Mouse (Mus musculus) neural tube, embryonic 13.5 days (tissue): ENCODE data around the gene Gm26741. TPM values are rescaled to one million over a fixed set of nuclear protein-coding genes. Genes with fewer than 3 reads are reported as not detected.
A peak's percentile ranks its signal among the peaks of the same experiment; 100 is the strongest.

Experiments used
- ATAC-seq: fragments of 200-750 bp; cut with Nextera tagmentation; 2 replicates; pipeline ENCODE4 v1.8.0; 2017; ENCODE audit warnings: low read depth, mild to moderate bottlenecking, moderate TSS enrichment, moderate library complexity
- H3K27ac ChIP-seq: fragments of 300-500 bp; sonication (generic); replicated peaks from 2 replicates; pipeline ENCODE4 v1.5.1; 2015; ENCODE audit warnings: moderate library complexity, mild to moderate bottlenecking, inconsistent platforms
- H3K27me3 ChIP-seq: fragments of 300-500 bp; sonication (generic); 2 replicates; pipeline ENCODE4 v1.6.1; 2015; ENCODE audit warnings: mild to moderate bottlenecking, inconsistent platforms
- H3K36me3 ChIP-seq: fragments of 300-500 bp; sonication (generic); 2 replicates; pipeline ENCODE4 v1.6.1; 2015; ENCODE audit warnings: mild to moderate bottlenecking, inconsistent platforms
- H3K4me1 ChIP-seq: fragments of 300-500 bp; sonication (generic); replicated peaks from 2 replicates; pipeline ENCODE4 v1.6.1; 2015; ENCODE audit warnings: inconsistent platforms
- H3K4me2 ChIP-seq: fragments of 300-500 bp; sonication (generic); 2 replicates; pipeline ENCODE4 v1.6.1; 2015; ENCODE audit warnings: inconsistent platforms, mild to moderate bottlenecking, moderate library complexity
- H3K4me3 ChIP-seq: fragments of 300-500 bp; sonication (generic); 2 replicates; pipeline ENCODE4 v1.5.1; 2015; ENCODE audit warnings: mild to moderate bottlenecking, inconsistent platforms
- H3K9ac ChIP-seq: fragments of 300-500 bp; sonication (generic); 2 replicates; pipeline ENCODE4 v1.6.1; 2015; ENCODE audit warnings: moderate library complexity, mild to moderate bottlenecking, inconsistent platforms
- H3K9me3 ChIP-seq: fragments of 300-500 bp; sonication (generic); 2 replicates; pipeline ENCODE4 v1.6.1; 2016; ENCODE audit warnings: inconsistent platforms
- WGBS: fragments of 180-500 bp; shearing (Covaris S2); methylation state at CpG from one replicate; pipeline ENCODE4 v1.1.7; 2015; 5-methylcytosine and 5-hydroxymethylcytosine counted together
- polyA plus RNA-seq: library from polyadenylated mRNA; unstranded; fragments of >200 nt; fragmentation: Nextera tagmentation; extraction: Ambion mirVana; gene quantifications from 2 replicates; pipeline ENCODE4 v1.2.1, GENCODE M21; 2015

Gm26741 gene
- polyA plus RNA-seq, 1 experiment from 2014 or later, result not detected

DNA sequence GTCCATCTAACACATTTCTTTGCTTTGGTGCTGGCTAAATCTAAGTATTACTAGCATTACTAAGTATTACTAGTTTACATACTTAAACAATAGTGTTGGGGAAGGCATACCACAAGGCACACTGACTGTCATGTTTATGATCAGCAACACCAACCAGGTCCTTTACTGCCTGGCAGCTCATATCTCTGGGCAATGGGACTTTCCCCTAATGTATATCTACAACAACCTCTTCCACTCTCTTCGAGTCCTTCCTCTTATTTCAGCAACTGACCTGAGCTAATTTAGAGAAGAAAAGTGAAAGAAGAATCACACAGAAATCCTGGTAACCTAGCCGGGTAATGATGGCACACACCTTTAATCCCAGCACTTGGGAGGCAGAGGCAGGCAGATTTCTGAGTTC is 17.9 kb downstream of the Gm26741 start:
- no peaks in the 10 kb centered on the region for H3K27me3 ChIP-seq
- no peak overlapping the region for H3K4me3 ChIP-seq
- H3K4me2 ChIP-seq, result no peak overlapping the region
- H3K36me3 ChIP-seq, result no peaks in the 10 kb centered on the region
- WGBS, result 93% methylated on average over 2 of the region's 2 CpGs
- no peak overlapping the region for H3K9ac ChIP-seq
- peaks cover 41% of the 10 kb centered on the region for H3K4me1 ChIP-seq
- ATAC-seq, result no peak
- no peak overlapping the region for H3K27ac ChIP-seq
- H3K9me3 ChIP-seq, result no peaks in the 10 kb centered on the region

DNA sequence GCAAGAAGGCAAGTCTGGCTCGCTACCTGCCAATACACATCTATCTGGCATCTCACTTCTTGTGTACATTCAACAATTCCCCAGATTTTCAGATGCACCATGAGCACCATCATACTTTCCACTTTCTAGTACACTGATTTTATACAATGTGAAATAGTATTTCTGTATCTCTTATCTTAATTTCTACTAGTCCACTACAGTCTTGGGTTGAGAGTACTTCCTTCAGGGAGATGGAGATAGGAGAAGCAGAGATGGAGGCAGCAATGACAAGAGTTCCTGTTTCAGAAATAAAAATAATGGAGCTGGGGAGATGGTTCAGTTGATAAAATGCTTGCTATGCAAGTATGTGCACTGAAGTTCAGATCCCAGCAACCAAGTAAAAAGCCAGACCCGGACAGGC is 19.2 kb downstream of the Gm26741 start:
- Histone ChIP-seq H3K27ac (no peak overlapping the region), H3K9me3 (no peaks in the 10 kb centered on the region), H3K9ac (no peak overlapping the region), H3K4me3 (no peak overlapping the region), H3K27me3 (no peaks in the 10 kb centered on the region), H3K36me3 (no peaks in the 10 kb centered on the region), H3K4me1 (peaks cover 45% of the 10 kb centered on the region), H3K4me2 (no peak overlapping the region)
- WGBS, result 93% methylated on average over 2 of the region's 2 CpGs
- no peak for ATAC-seq

DNA sequence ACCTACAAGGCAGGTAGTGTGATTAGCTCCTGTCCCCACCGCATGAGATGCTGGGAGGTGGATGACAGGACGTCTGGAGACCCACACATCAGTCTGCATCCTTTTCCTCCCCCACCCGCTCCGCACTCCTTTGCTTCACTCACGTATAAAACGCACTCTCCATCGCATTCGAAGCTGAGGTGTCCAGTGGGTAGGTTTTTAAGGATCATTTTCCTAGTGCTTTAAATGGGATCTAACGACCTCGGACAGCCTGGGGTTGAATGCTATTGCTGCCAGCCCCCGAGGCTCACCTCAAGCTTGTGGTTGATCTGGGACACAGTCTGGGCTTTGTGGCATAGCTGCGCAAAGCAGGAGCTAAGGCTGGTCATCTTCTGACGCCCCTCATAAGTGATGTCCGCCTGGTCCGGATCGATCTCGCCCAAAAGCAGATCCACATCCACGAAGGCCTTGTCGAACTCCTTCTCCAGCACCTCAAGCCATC is 22.8 kb downstream of the Gm26741 start:
- 0% methylated on average over 19 of the region's 19 CpGs for WGBS
- peak overlapping the region; percentile 98 for H3K27ac ChIP-seq
- peak; percentile 69 for ATAC-seq
- no peaks in the 10 kb centered on the region for H3K9me3 ChIP-seq
- no peaks in the 10 kb centered on the region for H3K36me3 ChIP-seq
- H3K4me3 ChIP-seq, result peak overlapping the region; percentile 87
- peak overlapping the region; percentile 77 for H3K4me2 ChIP-seq
- peak overlapping the region; percentile 91 for H3K9ac ChIP-seq
- H3K27me3 ChIP-seq, result no peaks in the 10 kb centered on the region
- peaks cover 53% of the 10 kb centered on the region for H3K4me1 ChIP-seq

DNA sequence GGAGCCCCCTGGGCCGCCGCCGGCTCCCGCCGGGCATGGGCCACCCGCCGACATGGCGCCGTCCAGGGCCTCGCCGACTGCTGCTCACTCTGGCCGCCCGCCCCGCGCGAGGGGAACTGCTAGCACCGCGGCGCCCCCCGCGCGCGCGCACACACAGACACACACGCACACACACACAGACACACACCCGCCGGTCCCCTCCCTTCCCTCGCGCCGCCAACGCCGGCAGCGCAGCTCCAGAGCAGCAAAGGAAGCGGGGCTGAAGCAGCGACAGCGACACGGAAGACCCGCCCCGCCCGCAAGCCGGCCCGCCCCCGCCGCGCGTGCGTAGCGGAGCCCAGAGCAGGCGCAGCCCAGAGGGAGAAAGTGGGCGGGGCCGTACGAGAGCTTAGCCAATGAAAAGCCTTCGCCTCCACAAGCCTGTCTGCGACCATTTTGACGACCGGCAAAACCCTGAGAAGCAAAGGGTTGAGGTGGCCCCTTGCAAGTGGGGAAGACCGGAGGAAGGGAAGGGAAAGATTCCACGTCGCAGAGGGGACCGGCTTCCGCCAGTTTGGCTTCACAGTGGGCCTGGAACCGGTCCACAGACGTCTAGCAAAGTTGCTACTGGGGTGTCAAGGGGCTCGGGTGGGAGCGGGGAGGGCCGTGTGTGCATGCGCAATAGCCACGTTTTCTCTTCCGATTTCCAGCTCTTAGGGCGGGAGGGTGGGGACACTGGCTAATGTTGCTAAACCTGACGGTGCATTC is 23.5 kb downstream of the Gm26741 start, which contains the start of gene Gopc:
Gopc (minus strand) TSS at position 280 of the 747 bp plus-strand sequence.
- peak within 1 kb of the TSS; percentile 87 for H3K4me3 ChIP-seq
- no peaks in the 10 kb centered on the region for H3K9me3 ChIP-seq
- no peaks in the 10 kb centered on the region for H3K36me3 ChIP-seq
- no peaks in the 10 kb centered on the region for H3K27me3 ChIP-seq
- ATAC-seq, result peak; percentile 98
- H3K4me2 ChIP-seq, result peak within 1 kb of the TSS; percentile 77
- peak within 1 kb of the TSS; percentile 91 for H3K9ac ChIP-seq
- peak within 1 kb of the TSS; percentile 98 for H3K27ac ChIP-seq
- WGBS, result under 1% methylated on average over 52 of the region's 71 CpGs
- peaks cover 51% of the 10 kb centered on the region for H3K4me1 ChIP-seq

DNA sequence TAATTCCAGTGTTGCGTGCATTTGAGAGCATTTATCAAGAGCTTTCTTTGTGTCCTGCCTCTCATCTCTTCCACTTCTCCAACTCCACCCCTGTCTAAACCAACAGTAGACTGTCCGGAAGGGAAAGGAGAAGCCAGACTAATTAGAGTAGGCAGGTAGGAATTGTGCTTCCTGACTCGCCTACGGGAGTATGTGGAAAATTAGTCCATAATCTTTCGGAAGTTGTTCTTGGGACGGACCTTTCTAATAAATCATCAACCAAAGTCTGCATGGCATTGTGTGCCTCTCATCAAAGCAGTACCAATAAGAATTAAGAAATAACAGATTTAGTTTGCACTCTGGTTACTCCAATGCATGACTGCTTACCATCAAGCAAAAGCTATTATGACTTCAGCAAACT is 24.5 kb downstream of the Gm26741 start:
- no peaks in the 10 kb centered on the region for H3K27me3 ChIP-seq
- no peak for ATAC-seq
- peak overlapping the region; percentile 87 for H3K4me3 ChIP-seq
- H3K36me3 ChIP-seq, result no peaks in the 10 kb centered on the region
- peaks cover 41% of the 10 kb centered on the region for H3K4me1 ChIP-seq
- H3K27ac ChIP-seq, result peak overlapping the region; percentile 98
- H3K9ac ChIP-seq, result peak overlapping the region; percentile 91
- WGBS, result 85% methylated on average over 6 of the region's 6 CpGs
- H3K4me2 ChIP-seq, result peak overlapping the region; percentile 63
- no peaks in the 10 kb centered on the region for H3K9me3 ChIP-seq

DNA sequence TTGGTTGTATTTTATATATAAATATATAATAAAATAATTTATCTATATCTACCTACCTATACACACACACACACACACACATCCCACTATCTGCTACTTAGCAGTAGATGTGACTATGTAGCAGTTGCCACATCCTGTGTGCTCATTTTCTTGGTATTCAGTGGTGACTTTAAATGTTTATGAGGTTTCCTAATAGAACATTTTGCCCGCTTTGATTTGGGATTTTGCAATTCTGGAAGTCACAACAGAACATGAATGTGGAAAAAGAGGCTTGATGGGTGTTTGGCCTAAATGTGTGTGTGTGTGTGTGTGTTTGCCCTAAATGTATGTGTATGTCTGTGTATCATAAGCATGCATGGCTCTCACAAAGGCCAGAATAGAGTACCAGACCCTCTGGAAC is 25.0 kb downstream of the Gm26741 start:
- no peaks in the 10 kb centered on the region for H3K27me3 ChIP-seq
- H3K4me1 ChIP-seq, result peaks cover 36% of the 10 kb centered on the region
- no peak overlapping the region for H3K27ac ChIP-seq
- H3K9ac ChIP-seq, result no peak overlapping the region
- no peaks in the 10 kb centered on the region for H3K9me3 ChIP-seq
- no peaks in the 10 kb centered on the region for H3K36me3 ChIP-seq
- 98% methylated on average over 1 of the region's 1 CpGs for WGBS
- no peak overlapping the region for H3K4me3 ChIP-seq
- no peak overlapping the region for H3K4me2 ChIP-seq
- no peak for ATAC-seq

DNA sequence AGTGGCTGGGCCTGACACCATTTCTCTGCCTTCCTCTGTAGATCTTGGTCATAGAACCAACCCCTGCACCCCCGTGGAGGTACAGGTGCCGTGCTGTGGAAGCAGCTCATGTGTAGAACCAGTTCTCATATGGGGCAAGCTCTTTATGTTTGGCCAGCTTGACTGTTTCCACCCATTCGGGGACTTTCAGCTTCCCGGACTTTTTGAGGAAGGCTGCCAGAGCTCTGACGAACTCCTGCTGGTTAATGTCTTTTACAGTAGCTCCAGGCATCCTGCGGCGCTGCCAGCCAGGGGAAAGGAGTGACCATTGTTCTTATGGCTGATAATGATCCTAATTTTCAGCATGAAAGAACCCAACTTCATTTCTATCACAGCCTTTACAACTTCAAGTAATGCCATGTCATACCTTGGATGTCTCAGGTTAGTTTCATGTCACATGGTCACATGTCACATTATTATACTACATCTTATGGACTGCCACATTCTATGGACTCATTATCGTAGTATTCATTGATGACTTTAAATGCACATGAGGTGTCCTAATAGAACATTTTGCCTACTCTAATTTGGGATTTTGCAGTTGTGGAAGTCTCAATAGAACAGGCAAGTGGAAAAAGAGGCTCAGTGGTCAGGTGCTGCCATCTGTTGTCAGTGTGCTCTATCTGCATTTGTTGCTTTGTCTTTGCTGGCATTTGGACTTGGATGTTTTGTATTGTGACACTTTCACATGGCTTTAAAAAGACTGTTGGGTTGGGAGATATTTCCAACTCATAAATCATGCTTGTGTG is 26.4 kb downstream of the Gm26741 start:
- no peaks in the 10 kb centered on the region for H3K27me3 ChIP-seq
- WGBS, result 31% methylated on average over 8 of the region's 8 CpGs
- ATAC-seq, result no peak
- no peak overlapping the region for H3K4me2 ChIP-seq
- no peak overlapping the region for H3K4me3 ChIP-seq
- H3K9me3 ChIP-seq, result no peaks in the 10 kb centered on the region
- peaks cover 23% of the 10 kb centered on the region for H3K4me1 ChIP-seq
- no peaks in the 10 kb centered on the region for H3K36me3 ChIP-seq
- no peak overlapping the region for H3K9ac ChIP-seq
- H3K27ac ChIP-seq, result no peak overlapping the region

DNA sequence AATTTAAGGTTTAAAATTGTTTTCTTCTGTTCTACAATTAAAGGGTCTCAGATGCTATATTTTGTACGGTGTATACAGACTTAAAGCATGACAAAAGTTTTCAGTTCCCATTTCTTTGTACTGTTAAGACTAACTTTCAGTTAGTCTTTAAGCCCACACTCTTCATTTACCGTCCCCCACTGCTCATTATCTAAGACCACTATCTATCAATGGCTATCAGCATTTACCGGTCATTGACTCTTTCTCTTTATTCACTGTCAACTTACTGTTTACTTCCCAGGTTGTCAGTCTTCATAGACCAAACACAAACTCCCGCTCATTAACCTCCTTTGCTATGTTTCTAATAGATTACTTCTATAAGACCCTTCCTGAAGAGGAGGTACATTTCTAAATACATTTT is 28.6 kb downstream of the Gm26741 start:
- Histone ChIP-seq H3K36me3 (no peaks in the 10 kb centered on the region), H3K9me3 (no peaks in the 10 kb centered on the region), H3K27me3 (no peaks in the 10 kb centered on the region), H3K4me1 (peaks cover 15% of the 10 kb centered on the region), H3K27ac (no peak overlapping the region), H3K4me3 (no peak overlapping the region), H3K4me2 (no peak overlapping the region), H3K9ac (no peak overlapping the region)
- WGBS, result 79% methylated on average over 4 of the region's 4 CpGs
- ATAC-seq, result no peak

DNA sequence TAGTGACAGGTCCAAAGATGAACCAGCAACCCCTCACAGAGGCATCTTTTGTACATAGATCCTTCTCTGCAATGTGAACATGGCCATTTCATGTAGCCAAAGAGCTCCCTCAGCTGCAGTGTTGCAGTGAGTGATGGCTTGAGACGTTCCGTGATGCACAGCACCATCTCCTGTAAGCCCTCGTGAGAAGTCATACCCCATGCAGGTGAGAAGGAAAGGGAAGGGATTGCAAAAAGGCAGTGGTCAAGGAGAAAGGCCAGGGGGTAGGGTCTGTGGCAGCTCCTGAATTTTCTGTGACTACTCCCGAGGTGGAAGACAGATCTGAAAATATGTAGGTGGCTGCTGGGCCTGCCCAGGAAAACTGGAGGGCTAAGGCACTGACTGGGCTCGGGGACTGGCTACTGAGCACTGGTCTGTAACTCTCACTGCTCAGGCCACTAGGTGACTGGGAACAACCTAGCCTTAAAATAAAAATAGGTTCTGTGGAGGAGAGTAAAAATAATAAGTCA is 30.4 kb downstream of the Gm26741 start, which contains the start of gene Nepn:
Nepn (plus strand) TSS at position 51 of the 509 bp plus-strand sequence.
- peaks cover 7% of the 10 kb centered on the region for H3K4me1 ChIP-seq
- H3K9ac ChIP-seq, result no peak within 1 kb of the TSS
- H3K27me3 ChIP-seq, result no peaks in the 10 kb centered on the region
- H3K27ac ChIP-seq, result no peak within 1 kb of the TSS
- no peak for ATAC-seq
- H3K36me3 ChIP-seq, result no peaks in the 10 kb centered on the region
- no peak within 1 kb of the TSS for H3K4me3 ChIP-seq
- H3K4me2 ChIP-seq, result no peak within 1 kb of the TSS
- 82% methylated on average over 5 of the region's 5 CpGs for WGBS
- no peaks in the 10 kb centered on the region for H3K9me3 ChIP-seq

DNA sequence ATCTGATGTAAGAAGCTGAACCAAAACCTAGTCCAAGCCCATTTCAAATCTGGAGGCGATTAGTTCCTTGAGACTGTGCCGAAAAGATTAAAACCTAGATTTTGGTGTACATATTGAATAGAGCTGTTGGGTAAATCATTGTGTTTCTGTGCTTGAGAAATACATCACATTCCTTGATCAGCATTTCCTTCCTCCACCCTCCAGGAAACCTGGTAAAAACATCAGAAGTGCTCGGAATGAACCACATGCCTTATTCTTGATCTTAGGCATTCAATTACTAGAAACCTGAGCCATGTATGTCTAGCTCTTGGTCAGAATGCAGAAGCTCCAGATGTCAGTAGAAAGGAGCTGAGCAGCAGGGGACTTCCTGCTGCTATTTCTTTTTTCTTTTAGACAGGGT is 30.9 kb downstream of the Gm26741 start:
- Histone ChIP-seq H3K36me3 (no peaks in the 10 kb centered on the region), H3K27ac (no peak overlapping the region), H3K4me1 (peaks cover 7% of the 10 kb centered on the region), H3K4me2 (no peak overlapping the region), H3K27me3 (no peaks in the 10 kb centered on the region), H3K4me3 (no peak overlapping the region), H3K9me3 (no peaks in the 10 kb centered on the region), H3K9ac (no peak overlapping the region)
- no peak for ATAC-seq
- 72% methylated on average over 3 of the region's 3 CpGs for WGBS

DNA sequence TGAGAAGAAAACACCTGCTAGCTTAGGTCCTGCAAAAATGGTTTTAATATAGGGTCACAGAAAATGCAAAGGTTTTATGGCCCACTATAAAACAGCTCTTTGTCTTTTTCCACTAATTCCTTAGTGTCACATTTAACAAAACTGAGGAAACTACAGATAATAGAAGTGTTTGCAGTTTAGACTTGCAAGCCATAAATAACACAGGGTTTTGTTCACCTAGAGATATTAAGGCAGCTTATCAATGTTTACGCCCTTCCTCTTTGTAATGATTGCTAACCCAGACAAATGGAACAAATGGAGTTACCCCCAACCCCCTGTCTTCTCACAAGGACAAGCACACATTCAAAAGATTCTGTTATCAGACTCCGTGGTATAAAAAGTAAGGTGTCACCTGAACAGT is 32.6 kb downstream of the Gm26741 start:
- Histone ChIP-seq H3K4me1 (no peaks in the 10 kb centered on the region), H3K4me3 (no peak overlapping the region), H3K36me3 (no peaks in the 10 kb centered on the region), H3K27me3 (no peaks in the 10 kb centered on the region), H3K9me3 (no peaks in the 10 kb centered on the region), H3K4me2 (no peak overlapping the region), H3K27ac (no peak overlapping the region), H3K9ac (no peak overlapping the region)
- ATAC-seq, result no peak
- WGBS, result 63% methylated on average over 2 of the region's 2 CpGs

DNA sequence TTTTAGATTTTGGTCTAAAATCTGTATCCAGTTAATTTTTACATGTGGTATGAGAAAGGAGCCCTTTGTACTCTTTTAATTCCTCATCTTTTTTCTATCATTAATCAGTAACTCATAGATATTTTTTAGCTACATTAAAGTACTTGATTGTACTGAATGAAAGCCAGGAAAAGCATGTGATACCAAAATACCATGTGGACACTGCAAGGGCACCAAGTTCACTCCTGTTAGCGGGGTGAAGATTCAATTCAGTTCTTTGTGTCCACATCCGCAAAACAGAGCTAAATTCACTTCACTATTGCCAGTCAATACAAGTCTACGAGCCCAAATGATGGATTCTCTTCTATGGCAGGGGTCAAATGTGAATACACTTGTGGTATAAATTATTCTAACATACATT is 38.1 kb downstream of the Gm26741 start:
- H3K9me3 ChIP-seq, result no peaks in the 10 kb centered on the region
- 89% methylated on average over 3 of the region's 3 CpGs for WGBS
- no peak overlapping the region for H3K9ac ChIP-seq
- H3K36me3 ChIP-seq, result no peaks in the 10 kb centered on the region
- no peak overlapping the region for H3K4me2 ChIP-seq
- no peak for ATAC-seq
- no peaks in the 10 kb centered on the region for H3K4me1 ChIP-seq
- no peak overlapping the region for H3K4me3 ChIP-seq
- no peaks in the 10 kb centered on the region for H3K27me3 ChIP-seq
- no peak overlapping the region for H3K27ac ChIP-seq
